Mouse (Mus musculus): ENCODE results near the gene Hoxb2.

Hoxb2 gene

DNA sequence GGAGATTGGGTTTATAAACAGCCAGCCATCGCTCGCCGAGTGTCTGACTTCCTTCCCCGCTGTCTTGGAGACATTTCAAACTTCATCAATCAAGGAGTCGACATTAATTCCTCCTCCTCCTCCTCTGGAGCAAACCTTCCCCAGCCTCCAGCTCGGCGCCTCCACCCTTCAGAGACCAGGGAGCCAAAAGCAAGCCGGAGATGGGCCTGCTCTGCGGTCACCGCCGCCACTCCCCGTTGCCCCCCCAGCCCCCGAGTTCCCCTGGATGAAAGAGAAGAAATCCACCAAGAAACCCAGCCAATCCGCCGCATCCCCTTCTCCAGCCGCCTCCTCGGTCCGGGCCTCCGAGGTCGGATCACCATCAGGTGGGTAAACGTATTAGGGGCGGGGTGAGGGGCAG lies 1.5 kb downstream of the Hoxb2 start:
- DNase-seq (ENCODE audit: low read depth) = no peak

DNA sequence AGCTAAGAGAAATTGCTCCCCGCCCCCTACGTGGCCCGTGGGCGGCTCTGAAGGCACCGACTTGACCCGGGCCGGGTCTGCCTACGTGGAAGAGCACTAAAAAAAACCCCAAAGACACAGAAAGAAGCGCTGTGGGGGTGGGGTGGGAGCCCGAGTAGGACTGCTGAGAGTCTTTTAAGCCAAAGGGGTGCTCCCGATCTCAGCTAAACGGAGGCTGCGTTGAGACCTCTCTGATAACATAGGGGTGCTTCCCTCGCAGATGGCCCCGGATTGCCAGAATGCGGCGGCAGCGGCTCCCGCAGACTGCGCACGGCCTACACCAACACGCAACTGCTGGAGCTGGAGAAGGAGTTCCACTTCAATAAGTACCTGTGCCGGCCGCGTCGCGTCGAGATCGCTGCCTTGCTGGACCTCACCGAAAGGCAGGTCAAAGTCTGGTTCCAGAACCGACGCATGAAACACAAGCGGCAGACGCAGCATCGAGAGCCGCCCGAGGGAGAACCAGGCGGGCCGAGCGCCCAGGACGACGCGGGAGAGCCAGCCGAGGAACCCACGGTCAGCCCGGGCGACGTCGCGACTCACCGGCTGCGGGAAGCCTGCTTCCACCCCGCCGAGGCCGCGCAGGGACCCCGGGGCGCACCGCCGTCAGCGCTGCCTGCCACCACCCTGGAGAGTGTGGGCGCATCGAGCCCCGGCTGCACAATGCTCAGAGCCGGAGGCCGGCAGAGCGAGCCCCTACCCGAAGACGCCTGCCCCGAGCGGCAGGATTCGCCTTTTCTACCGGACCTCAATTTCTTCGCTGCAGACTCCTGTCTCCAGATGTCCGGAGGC lies 2.6 kb downstream of the Hoxb2 start:
- DNase-seq (ENCODE audit: low read depth) = no peak

DNA sequence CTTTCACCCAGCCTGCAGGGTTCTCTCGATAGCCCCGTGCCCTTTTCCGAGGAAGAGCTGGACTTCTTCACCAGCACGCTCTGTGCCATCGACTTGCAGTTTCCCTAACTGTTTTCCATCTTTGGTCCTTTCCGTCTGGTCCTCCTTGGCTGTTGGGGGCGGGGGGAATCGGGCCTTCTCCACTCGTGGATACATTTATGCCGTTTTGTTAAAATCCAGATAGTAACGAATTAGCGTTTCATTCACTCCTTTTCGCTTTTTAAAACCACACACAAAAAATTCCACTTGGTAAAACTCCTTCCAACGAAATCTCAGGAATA lies 3.2 kb downstream of the Hoxb2 start:
- no peak for DNase-seq (ENCODE audit: low read depth)

DNA sequence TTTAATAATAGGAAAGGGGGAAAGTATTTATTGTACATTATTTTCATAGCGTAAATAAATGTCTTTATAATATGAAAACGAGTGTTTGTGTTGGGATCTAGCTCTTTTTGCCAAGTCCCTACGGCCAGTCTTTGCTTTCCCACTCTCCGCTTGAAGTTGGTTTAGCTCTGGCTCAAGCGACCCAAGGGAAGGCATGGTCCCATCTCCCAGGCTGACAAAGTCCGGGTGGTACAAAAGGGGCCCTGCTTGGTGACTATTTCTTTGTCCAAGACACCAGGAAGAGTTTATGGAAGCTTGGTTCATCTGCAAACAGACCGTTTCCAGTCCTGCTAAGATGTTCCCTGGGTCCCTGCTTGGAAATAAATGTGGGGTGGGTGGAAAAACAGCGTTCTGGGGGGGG lies 3.6 kb downstream of the Hoxb2 start:
- no peak for DNase-seq (ENCODE audit: low read depth)

DNA sequence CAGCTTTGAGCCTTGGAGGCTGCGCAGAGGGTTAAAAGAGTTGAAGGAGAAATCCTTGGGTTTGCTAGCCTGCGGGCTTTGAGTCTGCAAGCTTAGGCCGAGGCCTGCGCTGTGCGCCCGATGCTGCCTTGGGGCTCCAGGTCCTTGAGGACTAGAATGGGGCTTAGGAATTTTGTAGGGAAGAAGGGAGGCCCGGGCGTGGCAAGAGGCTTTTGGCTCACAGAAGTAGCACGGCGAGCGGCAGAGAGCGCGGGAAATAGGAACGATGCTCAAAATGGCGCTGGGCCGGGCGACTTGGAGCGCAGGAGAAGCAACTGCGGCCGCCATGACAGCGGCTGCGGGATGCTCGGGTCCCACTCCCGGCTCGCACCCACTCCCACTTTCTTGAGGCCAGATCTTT lies 4.1 kb downstream of the Hoxb2 start:
- DNase-seq (ENCODE audit: low read depth) = no peak

DNA sequence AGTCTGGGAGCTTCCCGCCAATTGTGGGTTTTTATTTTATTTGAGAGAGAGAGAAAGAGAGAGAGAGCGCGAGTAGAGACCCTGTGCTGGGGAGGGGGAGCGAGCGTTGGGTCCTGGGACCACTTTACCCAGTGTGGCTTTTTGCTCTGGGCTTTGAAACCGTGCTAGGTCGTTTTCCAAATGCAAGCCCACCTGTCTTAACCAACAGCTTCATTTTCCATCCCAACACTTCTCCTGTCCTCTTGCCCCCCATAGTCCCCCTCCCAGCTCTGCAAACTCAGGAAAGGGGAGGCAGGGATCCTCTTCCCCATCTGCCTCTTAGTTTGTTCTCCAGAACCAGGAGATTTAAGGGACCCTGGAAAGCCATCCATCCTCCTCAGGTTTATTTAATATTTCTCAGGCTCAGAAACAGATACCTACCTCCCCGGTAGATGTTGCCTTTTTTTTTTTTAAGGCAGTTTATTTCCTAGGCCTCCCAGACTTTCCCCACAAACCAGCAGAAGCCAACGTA lies 4.5 kb downstream of the Hoxb2 start:
- no peak for DNase-seq (ENCODE audit: low read depth)

DNA sequence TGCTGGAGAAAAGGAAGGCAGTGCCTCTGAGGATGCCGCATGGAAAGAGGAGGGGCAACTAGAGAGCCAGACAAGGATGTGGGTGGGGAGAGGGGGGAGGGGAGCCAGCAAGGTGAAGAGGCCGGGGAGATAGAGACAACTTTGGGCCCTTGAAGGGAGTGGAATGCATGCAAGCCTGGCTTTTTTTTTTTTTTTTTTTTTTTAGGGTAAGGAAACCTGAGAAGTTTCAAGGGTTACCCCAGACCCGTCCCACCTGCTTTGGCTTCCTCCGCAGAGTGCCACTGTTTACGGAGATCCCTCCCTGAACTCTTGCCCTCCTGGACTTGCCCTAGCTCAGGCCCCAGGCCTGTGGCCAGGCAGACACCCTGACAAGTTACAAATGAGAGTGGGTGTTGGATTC lies 13.5 kb downstream of the Hoxb2 start:
- DNase-seq (ENCODE audit: low read depth) = no peak

DNA sequence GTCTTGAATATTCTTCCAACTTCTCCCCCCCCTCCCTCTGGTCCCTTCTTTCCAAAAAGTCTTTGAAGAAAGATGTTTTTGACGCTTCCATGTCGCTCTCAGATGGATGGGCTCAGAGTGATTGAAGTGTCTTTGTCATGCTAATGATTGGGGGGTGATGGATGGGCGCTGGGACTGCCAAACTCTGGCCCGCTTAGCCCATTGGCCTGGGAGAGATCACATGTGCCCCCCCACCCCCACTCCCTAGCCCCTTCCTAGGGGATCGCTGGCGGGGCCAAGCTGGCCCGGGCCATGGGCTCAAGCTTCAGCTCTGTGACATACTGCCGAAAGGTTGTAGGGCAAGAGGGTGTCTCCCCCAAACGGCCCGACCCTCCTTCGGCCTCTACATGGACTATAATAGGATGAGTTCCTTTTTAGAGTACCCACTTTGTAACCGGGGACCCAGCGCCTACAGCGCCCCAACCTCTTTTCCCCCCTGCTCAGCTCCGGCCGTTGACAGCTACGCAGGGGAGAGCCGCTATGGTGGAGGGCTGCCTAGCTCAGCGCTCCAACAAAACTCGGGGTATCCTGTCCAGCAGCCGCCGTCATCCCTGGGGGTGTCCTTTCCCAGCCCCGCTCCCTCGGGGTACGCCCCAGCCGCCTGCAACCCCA lies 15.2 kb downstream of the Hoxb2 start, which contains the start of gene Hoxb1:
Hoxb1 (plus strand) TSS at position 312 of the 651 bp plus-strand sequence.
- DNase-seq (ENCODE audit: low read depth) = no peak

DNA sequence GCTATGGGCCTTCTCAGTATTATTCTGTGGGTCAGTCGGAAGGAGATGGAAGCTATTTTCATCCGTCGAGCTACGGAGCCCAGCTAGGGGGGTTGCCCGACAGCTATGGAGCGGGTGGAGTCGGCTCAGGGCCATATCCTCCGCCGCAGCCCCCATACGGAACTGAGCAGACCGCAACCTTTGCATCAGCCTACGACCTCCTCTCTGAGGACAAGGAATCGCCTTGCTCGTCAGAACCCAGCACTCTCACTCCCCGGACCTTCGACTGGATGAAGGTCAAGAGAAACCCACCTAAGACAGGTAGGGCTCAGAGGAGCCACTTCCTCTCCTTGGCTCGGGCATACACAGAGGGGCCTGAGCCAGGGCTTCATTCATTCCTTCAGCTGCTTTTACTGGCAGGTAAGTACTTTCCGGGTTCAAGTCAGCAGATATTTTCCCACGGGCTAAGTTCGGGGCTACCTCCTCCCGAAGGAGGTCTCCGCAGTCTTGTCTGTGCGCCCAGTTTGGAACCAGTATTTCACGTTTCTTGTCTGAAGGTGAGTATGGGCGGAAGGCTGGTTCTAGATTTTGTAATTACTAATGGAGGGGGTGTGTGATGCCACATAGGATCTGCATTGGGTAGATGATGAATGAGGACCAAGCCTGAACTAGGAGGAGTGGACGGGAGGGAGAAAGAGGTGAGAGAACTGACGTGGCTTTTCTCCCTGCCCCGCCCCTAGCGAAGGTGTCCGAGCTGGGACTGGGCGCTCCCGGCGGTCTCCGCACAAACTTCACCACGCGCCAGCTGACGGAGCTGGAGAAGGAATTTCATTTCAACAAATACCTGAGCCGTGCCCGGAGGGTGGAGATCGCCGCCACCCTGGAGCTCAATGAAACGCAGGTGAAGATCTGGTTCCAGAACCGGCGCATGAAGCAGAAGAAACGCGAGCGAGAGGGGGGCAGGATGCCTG lies 16.0 kb downstream of the Hoxb2 start:
- DNase-seq (ENCODE audit: low read depth) = no peak

DNA sequence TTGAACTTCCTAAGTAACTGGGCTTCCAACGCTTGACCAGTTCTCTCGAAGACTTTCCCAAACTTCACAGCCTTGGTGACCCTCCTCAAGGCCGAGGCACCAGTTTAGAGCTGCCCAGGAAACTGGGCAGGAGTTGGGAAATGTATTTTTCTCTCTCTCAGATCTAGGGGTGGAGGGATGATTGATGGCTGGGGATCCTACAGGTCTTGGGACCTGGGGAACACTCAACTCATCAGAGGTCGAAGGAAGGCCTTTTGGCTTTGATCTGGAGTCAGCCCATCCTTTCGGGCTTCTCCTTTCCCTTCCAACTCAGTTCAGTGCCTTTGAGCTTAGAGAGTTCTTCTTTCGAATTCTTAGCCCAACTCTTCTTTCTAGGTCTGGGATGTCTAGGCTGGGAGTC lies 16.8 kb downstream of the Hoxb2 start:
- DNase-seq (ENCODE audit: low read depth) = no peak

DNA sequence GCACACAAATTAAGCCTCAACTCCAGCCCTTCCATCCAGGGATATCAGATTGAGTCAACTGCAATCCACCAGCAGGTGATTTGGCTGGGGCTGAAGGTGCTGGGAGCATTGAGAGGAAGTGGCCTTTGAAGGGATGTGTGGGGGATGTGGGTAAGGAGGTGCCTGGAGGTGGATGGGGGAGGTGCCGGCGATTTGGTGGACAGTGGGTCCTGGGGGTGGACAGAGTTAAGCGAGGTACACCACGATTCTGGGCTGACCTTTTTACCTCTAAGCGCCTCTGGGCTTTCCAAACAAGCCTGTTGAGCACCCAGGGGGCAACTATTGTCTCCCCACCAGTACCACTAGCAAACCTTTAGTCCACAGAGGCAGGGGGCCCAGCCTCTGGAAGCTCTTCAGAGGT lies 18.4 kb downstream of the Hoxb2 start:
- DNase-seq (ENCODE audit: low read depth) = no peak

DNA sequence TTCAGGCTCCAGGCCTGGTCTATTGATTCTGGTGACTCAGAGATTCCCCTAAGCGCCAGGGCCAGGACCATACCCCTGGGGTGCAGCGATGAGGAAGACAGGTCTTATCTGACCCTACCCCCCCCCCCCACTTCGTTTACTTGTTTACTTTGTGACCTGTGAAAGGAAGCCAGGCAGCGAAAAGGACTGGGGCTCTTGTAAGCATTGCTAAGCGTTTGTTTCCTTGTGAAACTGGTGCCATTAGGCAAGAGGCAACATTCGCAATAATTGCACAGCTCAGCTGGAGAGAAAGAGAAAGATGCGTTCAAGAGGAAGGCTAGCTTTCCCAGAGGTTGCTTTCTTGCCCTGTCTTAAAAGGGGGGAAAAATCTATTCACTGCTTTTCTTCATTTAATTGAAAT lies 18.8 kb downstream of the Hoxb2 start:
- no peak for DNase-seq (ENCODE audit: low read depth)

DNA sequence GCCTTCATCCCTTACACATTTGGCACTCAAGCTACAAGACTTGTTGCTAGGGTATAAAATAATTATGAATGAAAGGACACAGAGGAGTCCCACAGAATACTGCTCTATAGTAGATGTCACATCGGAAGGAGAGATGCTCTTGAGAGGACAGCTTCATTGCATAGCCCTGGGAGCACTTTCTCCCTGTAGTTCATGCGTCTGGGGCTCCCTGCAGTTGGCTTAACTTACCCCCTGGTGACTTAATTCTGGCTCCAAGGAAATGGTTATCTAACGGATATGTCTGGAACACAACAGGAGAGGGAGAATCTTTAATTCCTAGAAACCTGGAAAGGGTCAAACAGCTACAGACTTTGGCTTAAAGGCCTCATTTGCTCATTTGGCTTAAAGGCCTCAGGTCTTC lies 21.4 kb downstream of the Hoxb2 start:
- DNase-seq (ENCODE audit: low read depth) = no peak

DNA sequence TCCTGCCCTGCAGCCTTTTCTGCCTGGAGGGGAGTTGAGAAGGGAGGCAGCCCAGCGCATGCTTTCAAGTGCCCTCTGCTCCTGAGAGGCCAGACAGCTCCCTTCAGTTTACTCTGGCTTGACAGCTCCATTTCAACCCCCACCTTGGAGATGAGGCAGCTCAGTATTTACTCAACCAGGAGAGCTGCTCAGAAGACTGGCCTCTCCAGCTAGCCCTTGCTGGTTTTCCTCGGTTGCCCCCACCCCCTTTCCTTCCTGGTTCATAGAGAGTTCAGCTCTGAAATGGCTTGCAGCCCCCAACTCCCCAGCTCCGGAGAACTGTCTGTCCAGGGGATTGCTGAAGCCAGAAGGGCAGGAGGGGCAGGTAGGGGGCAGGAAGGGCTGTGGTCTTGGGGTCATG lies 22.2 kb downstream of the Hoxb2 start:
- DNase-seq (ENCODE audit: low read depth) = no peak

DNA sequence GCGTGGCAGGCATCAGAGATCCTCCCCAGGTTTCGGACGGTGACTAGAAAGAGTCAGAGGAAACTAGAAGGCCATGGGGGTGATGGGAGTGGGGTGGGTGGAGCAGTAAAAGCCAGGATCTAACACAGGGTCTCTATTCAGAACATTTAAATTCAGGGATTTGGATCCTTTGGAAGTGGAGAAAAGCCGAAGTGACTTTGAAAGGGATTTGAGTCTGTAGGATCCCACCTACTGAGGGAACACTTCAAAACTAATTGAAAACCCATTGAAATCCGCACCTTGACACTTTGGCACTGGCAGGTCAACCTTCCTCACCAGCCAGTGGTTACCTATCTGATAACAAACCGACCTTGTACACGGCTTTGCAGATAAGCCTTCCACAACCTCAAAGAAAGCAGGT lies 24.5 kb downstream of the Hoxb2 start:
- no peak for DNase-seq (ENCODE audit: low read depth)

DNA sequence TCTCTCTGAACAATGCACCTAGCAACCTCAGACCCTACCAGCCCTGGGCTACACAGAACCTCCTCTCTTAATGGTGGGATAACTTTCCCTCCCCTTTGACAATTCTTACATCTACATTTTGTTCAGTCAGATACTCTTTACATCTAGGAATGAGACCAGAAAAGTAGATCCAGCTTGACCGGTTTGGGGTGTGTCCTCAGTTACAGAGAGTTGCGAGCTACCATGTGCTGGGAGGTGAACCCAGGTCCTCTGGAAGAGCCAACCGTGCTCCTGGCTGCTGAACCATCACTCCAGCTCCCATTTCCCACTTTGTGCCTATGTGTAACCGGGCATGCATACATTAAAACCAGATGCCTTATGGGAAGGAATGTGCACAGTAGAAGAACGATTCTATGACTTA lies 33.1 kb downstream of the Hoxb2 start:
- no peak for DNase-seq (ENCODE audit: low read depth)

DNA sequence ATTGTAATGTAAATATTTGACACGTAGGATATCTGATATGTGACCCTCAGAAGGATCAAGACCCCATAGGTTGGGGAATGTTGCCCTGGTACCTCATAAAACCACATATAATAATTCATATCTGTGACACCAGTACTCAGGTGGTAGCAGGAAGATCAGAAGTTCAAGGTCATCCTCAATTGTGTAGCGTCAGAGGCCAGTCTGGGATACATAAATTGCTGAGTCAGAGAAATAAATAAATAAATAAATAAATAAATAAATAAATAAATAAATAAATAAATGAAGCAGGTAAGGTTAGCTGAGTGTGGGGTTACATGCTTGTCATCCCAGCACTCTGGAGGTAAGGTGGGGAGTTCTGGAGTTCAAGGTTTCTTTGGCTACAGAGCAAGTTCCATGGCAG lies 37.3 kb downstream of the Hoxb2 start:
- no peak for DNase-seq (ENCODE audit: low read depth)

DNA sequence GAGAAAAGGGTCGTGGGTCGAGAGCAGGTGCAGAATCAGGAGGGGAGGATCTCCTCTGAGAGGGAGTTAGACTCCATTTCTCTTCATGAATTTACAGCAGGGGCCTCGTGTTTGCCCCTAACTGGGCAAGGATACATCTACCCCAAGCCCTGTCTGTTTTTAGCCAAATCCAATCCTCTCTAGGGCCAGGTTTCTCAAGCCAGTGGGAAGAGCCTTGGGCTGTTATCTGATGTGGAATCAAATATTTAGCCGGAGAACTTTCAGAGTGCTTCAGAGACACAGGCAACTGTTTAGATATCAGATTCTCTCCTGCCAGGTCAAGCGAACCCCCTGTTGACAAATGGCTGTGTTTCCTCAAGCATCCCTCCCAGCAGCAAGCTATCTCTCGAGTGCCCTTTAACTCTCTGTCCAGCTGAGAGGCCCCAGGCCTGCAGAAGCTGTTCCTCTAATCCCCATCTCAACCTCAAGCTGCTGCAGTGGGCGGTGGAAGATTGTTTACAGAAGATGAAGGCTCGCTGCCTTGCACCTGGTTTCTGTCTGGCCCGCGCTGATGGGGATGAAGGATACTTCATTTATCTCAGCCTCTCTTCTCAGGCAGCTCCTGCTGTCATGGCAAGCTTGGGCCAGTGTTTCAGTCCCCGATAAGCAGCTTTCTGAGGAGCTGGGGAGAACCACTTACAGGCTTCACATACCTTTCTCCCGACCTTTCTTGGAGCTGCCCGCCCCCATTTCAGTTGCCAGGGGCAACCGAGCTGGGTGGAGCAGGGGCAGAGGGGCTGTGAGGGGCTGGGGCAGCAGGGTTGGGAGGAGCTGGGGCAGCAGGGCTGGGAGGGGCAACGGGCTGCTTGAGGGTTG lies 46.7 kb downstream of the Hoxb2 start:
- no peak for DNase-seq (ENCODE audit: low read depth)

DNA sequence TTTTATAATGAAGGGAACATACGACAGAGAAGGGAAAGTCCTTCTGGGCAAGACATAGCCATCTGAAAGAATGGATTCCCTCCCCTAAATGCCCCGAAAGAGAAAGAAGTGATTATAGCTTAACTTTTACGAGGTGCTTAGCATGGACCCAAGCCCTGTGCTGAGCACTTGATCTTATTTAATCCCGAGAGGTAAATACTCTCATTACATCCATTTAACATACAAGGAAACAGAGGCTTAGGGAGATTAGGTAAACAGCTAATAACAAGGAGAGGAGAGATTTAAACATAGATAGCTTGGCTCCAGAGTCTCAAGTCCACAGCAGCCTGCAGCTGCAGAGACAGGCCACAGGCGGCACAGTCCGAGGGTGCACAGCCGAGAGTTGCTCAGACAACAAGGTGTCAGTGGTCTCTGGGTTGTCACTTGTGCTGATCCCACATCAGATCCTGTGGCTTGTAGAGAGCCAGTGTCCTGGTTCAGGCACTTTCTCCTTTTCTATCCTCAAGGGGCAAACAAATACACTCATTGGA lies 47.5 kb downstream of the Hoxb2 start:
- DNase-seq (ENCODE audit: low read depth) = no peak

DNA sequence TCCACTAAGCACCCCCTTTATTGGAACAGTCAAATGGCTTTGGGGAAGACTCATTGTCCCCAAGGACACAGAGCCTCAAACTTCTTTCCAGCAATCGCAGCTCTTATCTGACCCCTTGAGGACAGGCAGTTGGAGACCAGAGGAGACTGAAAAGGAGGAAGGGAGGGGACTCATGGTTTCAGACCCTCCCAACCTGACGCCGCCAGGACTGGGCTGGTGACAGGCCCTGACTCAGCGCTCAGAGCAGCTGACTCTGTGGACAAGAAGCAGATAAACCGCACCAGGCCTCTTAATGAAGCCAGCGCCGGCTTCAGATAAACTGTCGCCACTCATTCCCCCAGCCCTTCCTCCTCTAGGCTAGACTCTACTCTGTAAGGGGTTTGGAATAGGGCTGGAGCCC lies 49.6 kb downstream of the Hoxb2 start:
- DNase-seq (ENCODE audit: low read depth) = no peak
